Mouse (Mus musculus): ENCODE results near the gene Mdm2. TPM values are rescaled to one million over a fixed set of nuclear protein-coding genes. Genes with fewer than 3 reads are reported as not detected.

Mdm2 gene
- polyA plus RNA-seq, 2 experiments = 32.9 to 59.9 TPM

DNA sequence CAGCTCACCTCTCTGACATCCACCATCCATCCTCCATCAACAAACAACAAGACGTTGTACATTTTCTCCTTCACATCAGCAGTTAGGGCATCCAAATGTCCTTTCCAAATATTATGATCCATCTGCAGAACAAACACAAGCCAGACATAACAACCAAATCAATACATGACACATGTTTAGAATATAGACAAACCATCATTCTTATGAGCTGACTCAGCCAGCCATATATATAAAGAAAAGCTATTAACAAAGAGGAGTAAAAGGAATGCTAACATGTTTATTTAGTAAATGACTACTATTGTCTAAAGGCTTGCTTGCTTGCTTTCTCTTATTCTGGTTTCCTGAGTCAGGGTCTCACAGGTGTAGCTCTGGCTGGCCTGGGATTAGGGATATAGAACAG is 46.7 kb upstream of the Mdm2 start:
- Histone ChIP-seq H3K36me3 (ENCODE audit: control insufficient read depth, insufficient read depth, low read length) (peaks cover 92% of the 10 kb centered on the region), H3K4me3 (replicated peaks; ENCODE audit: low read length) (no peak overlapping the region), H3K9me3 (ENCODE audit: control insufficient read depth, low read length) (no peaks in the 10 kb centered on the region), H3K4me2 (replicated peaks; ENCODE audit: low read depth, low read length, severe bottlenecking) (no peak overlapping the region), H3K9ac (ENCODE audit: low read depth, low read length, severe bottlenecking) (no peak overlapping the region), H3K27ac (replicated peaks; ENCODE audit: low read depth, low read length) (no peak overlapping the region), H3K4me1 (ENCODE audit: control insufficient read depth, insufficient read depth, low read length) (no peaks in the 10 kb centered on the region), H3K27me3 (ENCODE audit: control insufficient read depth, insufficient read depth, low read length) (no peaks in the 10 kb centered on the region)
- DNase-seq (ENCODE audit: low spot score) = no peak
- ATAC-seq (ENCODE audit: low FRiP score, low read depth) = no peak
- no peak for TF ChIP-seq POLR2A (IDR thresholded peaks at IDR 0.05; ENCODE audit: borderline replicate concordance, extremely low read depth, insufficient read depth, insufficient read length)
- 97% methylated on average over 1 of the region's 1 CpGs for WGBS

DNA sequence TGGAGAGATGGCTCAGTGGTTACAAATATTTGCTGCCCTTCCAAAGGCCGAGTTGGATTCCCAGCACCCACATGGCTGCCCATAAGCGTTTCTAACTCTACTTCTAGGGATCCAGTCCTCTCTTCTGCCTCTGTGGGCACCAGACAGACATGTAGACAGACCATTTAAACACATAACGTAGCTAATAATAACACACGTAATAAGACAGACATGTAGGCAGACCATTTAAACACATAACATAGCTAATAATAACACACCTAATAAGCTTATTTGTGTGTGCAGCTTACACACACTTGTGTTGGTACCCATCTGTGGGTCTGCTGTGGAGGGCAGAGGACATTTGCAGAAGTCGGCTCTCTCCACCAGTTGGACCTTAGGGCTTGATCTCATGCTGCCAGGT is 46.2 kb upstream of the Mdm2 start:
- peaks cover 92% of the 10 kb centered on the region for H3K36me3 ChIP-seq (ENCODE audit: control insufficient read depth, insufficient read depth, low read length)
- WGBS = 91% methylated on average over 5 of the region's 5 CpGs

DNA sequence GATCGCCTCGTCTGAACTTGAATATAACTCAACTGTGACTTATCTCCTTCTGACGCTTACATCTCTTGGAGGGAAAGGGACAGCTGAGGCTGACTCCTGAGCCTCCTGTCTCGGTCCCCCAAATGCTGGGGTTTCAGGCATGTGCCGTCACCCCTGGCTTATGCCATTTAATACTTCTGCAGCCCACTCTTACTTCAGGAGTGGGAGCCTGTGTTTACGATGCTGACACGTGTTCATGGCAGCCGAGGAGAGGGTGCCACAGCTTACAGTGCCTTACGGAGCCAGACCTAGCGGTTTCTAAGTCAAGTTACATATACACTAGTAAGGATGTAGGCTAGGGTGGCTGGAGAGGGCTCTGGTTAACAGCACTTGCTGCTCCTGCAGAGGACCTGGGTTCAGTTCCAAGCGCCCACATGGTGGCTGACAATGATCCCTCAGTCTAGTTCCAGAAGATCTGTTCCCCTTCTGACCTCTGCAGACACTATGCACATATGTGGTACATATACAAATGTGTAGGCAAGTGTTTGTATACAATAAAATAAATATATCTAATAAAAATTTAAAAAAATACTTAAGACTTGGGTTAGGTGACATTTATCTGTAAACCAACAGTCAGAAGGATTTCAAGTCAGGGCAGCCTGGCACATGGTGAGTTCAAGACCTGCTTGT is 45.4 kb upstream of the Mdm2 start:
- Histone ChIP-seq H3K36me3 (ENCODE audit: control insufficient read depth, insufficient read depth, low read length) (peaks cover 92% of the 10 kb centered on the region), H3K4me1 (ENCODE audit: control insufficient read depth, insufficient read depth, low read length) (no peaks in the 10 kb centered on the region), H3K9me3 (ENCODE audit: control insufficient read depth, low read length) (no peaks in the 10 kb centered on the region), H3K27me3 (ENCODE audit: control insufficient read depth, insufficient read depth, low read length) (no peaks in the 10 kb centered on the region), H3K9ac (ENCODE audit: low read depth, low read length, severe bottlenecking) (no peak overlapping the region), H3K4me3 (replicated peaks; ENCODE audit: low read length) (no peak overlapping the region), H3K27ac (replicated peaks; ENCODE audit: low read depth, low read length) (no peak overlapping the region), H3K4me2 (replicated peaks; ENCODE audit: low read depth, low read length, severe bottlenecking) (no peak overlapping the region)
- ATAC-seq (ENCODE audit: low FRiP score, low read depth) = no peak
- no peak for DNase-seq (ENCODE audit: low spot score)
- no peak for TF ChIP-seq POLR2A (IDR thresholded peaks at IDR 0.05; ENCODE audit: borderline replicate concordance, extremely low read depth, insufficient read depth, insufficient read length)
- 90% methylated on average over 11 of the region's 11 CpGs for WGBS

More for the DNA sequence above, 46.2 kb upstream of the Mdm2 start:
- Histone ChIP-seq H3K4me2 (replicated peaks; ENCODE audit: low read depth, low read length, severe bottlenecking) (no peak overlapping the region), H3K4me1 (ENCODE audit: control insufficient read depth, insufficient read depth, low read length) (no peaks in the 10 kb centered on the region), H3K27ac (replicated peaks; ENCODE audit: low read depth, low read length) (no peak overlapping the region), H3K9ac (ENCODE audit: low read depth, low read length, severe bottlenecking) (no peak overlapping the region), H3K27me3 (ENCODE audit: control insufficient read depth, insufficient read depth, low read length) (no peaks in the 10 kb centered on the region), H3K9me3 (ENCODE audit: control insufficient read depth, low read length) (no peaks in the 10 kb centered on the region), H3K4me3 (replicated peaks; ENCODE audit: low read length) (no peak overlapping the region)
- DNase-seq (ENCODE audit: low spot score) = no peak
- ATAC-seq (ENCODE audit: low FRiP score, low read depth) = no peak
- TF ChIP-seq POLR2A (IDR thresholded peaks at IDR 0.05; ENCODE audit: borderline replicate concordance, extremely low read depth, insufficient read depth, insufficient read length) = no peak

DNA sequence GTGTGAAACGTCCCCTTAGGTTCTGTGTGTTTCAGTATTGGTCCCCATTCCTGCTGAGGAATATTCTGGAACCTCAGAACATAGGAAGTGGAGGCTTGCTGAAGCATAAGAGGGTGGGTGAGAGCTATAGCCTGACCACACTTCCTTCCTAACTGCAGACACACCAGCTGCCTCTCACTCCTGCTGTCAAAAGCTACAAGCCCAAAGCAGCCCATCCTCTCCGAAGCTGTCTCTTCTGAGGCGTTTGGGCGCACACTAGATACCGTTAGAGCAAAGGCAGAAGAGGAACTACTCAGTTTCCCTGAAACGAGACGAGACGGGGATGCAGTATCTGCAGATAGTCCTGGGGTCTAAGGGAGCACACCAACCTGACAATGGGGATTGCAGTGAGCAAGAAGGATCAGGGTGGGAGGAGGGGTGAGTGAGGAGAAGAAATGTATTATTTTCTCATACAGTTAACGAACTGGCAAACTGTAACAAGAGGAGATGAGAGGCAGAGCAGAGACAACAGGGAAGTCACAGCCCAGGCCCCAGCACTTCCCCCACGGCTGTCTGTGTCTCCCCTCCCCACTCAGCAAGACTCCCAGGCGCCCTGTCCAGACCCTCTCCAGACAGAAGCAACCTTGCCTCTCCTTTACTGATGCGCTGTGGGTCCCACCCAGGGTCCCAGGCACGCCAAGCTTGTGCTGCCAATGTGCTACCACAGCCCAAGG is 44.7 kb upstream of the Mdm2 start:
- no peak for ATAC-seq (ENCODE audit: low FRiP score, low read depth)
- Histone ChIP-seq H3K27ac (replicated peaks; ENCODE audit: low read depth, low read length) (no peak overlapping the region), H3K9ac (ENCODE audit: low read depth, low read length, severe bottlenecking) (no peak overlapping the region), H3K27me3 (ENCODE audit: control insufficient read depth, insufficient read depth, low read length) (no peaks in the 10 kb centered on the region), H3K4me1 (ENCODE audit: control insufficient read depth, insufficient read depth, low read length) (no peaks in the 10 kb centered on the region), H3K36me3 (ENCODE audit: control insufficient read depth, insufficient read depth, low read length) (peaks cover 90% of the 10 kb centered on the region), H3K9me3 (ENCODE audit: control insufficient read depth, low read length) (no peaks in the 10 kb centered on the region), H3K4me3 (replicated peaks; ENCODE audit: low read length) (no peak overlapping the region), H3K4me2 (replicated peaks; ENCODE audit: low read depth, low read length, severe bottlenecking) (no peak overlapping the region)
- DNase-seq (ENCODE audit: low spot score) = no peak
- 88% methylated on average over 13 of the region's 13 CpGs for WGBS
- no peak for TF ChIP-seq POLR2A (IDR thresholded peaks at IDR 0.05; ENCODE audit: borderline replicate concordance, extremely low read depth, insufficient read depth, insufficient read length)

DNA sequence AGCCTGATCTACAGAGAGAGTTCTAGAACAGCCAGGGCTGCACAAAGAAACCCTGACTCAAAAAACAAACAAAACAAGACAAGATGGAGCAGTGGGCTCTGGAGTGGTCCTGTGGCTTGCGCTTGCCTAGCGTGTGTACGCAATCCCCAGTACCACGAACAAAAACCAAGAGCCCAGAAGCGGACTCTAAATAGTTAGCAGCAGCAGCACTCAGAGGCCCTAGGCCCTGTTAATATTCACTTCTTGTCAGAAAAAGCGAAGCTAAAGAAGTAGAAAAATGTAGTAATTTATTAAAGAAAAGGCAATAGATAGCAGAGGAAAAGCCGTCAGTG is 44.0 kb upstream of the Mdm2 start:
- Histone ChIP-seq H3K4me2 (replicated peaks; ENCODE audit: low read depth, low read length, severe bottlenecking) (no peak overlapping the region), H3K9me3 (ENCODE audit: control insufficient read depth, low read length) (no peaks in the 10 kb centered on the region), H3K4me3 (replicated peaks; ENCODE audit: low read length) (no peak overlapping the region), H3K36me3 (ENCODE audit: control insufficient read depth, insufficient read depth, low read length) (peaks cover 89% of the 10 kb centered on the region), H3K9ac (ENCODE audit: low read depth, low read length, severe bottlenecking) (no peak overlapping the region), H3K4me1 (ENCODE audit: control insufficient read depth, insufficient read depth, low read length) (no peaks in the 10 kb centered on the region), H3K27ac (replicated peaks; ENCODE audit: low read depth, low read length) (no peak overlapping the region), H3K27me3 (ENCODE audit: control insufficient read depth, insufficient read depth, low read length) (no peaks in the 10 kb centered on the region)
- DNase-seq (ENCODE audit: low spot score) (no peak), ATAC-seq (ENCODE audit: low FRiP score, low read depth) (no peak)
- TF ChIP-seq POLR2A (IDR thresholded peaks at IDR 0.05; ENCODE audit: borderline replicate concordance, extremely low read depth, insufficient read depth, insufficient read length) = no peak
- 96% methylated on average over 7 of the region's 7 CpGs for WGBS

Measured in limb, embryonic 14.5 days (tissue).